Mouse (Mus musculus): Measurements from ENCODE around the gene Adm2.

Adm2 gene

DNA sequence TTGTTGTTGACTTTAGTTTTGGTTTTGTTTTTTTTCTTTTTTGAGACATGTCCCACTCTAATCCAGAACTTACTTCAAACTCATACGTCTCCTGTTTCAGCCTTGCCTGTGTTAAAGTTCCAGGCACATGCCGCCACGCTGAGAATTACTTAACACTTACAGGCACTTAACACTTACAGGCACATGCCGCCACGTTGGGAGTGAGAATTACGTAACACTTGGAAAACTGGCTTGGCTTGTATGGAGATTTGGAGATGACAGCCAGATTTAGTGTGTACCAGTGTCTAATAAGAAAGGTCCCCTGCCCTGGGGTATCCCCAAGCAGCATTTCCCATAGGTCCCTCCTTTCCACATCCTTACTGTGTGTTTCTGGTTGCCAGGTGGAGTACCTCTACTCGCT, 40.5 kb downstream of the Adm2 start:
- DNase-seq = no peak

DNA sequence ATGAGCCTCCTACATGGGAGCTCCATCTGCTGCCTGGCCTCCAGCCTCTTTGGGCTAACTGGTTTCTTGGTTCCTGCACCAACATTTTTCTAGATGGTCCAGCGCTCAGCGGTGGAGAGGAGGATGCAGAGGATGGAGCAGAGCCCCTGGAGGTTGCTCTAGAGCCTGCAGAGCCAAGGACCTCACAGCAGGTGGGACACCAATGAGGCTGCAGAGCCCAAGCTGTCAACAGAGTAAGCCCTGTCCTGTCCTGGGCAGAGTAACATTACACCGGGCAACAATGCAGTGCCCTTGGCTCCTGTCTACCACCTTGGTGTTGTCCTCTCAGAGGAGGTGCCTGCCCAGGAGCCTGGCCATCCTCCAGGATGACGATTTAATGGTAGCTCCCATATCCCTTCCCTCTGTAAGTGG, 42.6 kb downstream of the Adm2 start:
- no peak for DNase-seq

DNA sequence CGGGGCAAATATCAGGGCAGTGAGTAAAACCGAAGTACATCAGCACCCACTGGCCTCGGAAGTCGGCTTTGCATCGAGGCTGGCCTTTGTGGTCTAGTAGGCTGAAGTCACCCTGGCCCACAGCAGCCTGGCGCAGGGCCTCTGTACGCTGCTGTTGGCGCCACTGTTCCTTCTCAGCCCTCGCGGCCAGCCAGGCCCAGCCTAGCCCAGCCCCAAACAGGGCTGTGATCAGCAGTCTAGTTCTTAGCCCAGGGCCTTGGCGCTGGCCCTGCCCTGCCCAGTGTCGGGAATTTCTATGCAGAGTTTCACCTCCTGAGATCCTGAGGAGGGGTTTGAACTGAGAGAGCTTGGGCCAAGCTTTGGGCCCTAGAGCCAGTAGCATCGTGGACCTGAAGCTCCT, 49.5 kb downstream of the Adm2 start:
- no peak for DNase-seq

DNA sequence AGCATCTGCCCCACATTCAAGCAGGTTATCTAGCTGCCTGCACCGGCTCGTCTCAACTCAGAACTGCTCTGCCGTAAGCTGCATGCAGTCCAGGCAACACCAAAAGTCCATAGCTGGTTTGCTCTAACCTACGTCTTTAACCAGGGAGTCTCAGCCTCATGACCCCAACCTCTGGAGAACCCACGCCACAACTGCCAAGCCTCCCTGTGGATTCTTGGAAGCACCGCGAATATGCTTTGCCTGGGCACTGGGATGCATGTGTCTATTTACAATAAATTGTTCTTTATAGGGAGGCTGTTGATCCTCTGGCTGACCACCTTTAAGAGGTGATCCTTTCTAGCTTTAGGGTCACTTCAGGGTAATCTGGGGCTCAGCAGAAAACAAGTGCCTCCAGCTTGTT, 50.0 kb downstream of the Adm2 start:
- no peak for DNase-seq

DNA sequence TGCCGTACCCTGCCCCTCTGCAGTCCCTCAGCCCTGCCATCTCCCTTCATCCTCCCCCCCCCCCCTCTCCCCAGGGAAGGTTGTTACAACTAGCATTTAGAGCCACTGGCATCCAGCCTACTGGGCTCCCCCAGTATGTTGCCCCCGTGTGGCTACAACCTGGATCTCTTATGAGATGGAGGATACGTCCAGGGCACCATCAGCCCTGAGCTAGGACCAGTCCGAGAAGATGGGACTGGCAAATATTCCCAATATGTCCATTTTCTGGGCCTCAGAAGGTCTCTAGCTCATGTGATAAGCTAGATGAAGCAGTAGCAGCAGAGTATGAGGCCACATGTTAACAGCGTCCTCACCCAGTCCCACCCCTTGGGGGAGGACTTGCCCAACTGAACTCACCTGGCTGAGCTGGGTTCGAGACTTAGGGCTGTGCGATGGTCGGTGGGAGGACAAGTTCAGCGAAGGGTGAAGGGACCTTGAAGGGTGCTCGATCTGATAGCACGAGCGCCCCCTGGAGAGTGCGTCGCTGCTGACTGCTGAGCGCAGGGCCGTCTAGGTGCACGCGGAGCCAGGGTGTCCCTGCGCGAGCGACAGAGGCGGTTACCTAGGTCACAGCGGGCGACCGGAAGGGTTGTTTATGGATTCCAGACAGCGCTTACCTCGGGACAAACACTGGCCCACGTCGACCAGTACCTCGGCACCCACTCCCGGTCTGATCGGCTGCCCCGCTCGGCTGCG, 50.7 kb downstream of the Adm2 start:
- peak; percentile 91 for DNase-seq

DNA sequence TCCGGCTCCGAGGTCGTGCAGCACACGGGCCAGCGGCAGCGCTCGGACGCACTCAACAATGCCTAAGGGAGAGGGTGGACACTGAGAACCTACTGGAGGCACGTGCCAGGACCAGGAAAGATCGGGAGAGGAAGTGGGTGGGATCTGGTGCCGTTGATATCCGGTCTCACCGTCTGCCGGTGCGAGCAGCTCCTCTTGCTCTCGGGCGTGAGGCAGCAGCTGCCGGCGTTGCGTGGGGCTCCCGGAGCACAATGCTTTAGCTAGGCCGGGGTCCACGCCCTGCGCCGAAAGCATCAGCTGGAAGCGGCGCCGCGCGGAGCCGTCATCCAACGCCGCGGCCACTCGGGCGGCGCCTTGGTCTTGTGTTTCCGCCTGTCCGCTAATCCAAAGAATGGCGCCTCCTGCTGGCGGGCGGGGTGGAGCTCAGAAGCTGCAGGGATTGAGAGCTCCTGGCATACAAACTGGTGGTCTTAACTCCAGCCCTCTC, 51.3 kb downstream of the Adm2 start, which contains the start of gene Sco2:
Gene Sco2 (minus strand): TSS at position 85 of the 487 bp plus-strand sequence.
- DNase-seq = peak; percentile 94

All from kidney, adult 9 months (tissue).